Mouse (Mus musculus): Measurements from ENCODE around the gene Snrpa. TPM values are rescaled to one million over a fixed set of nuclear protein-coding genes. Genes with fewer than 3 reads are reported as not detected.
A peak's percentile ranks its signal among the peaks of the same experiment; 100 is the strongest.

Gene Snrpa
- polyA plus RNA-seq, 2 experiments from 2014 or later, result 74.6 to 109 TPM

DNA sequence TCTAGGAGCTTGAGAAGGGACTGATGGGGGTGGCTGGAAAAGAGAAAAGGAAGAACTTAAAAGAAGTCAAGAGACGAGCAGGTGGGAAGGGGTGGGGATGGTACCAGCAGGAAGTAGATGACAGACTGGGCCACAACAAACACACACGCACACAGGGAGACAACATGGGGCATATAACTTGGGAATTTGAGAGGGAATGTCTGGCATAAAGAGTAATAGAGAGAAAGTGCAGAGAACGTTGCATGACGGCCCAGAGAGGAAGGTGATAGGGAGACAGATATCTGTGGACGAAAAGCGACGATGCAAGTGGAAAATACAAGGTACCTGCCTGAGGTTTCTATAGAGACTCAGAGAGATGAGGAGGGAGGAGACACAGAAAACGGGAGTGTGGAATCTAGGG lies 30.4 kb downstream of the Snrpa start:
- no peak for ATAC-seq

DNA sequence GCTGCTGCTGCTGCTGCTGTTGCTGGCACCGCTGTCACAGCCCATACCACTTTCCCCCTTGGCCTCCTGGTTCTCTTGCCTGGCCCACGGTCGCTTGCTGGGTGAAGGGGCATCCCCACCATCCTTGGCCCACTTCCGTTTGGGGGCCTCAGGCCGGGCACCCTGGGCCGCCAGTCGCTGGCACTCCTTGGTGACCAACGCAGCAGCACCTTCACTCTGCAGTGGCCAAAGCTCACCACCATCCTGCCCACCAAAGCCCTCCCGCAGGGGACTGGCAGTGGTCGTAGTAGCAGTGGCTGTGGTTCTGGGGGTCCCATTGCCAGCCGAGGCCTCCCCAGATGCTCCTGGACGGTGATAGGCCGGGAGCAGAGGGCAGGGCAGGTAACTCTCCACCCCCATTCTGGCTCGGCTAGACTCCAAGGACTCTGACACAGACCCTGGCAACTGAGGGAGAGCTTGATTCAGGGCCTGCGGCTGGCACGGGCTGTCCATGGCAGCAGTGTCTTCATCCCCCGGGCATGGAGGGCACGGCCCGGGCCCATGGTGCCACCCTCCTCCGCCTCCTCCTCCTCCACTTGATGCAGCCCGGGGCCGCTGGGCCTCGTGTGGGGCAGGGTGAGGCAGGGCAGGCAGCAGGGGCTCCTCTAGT lies 30.9 kb downstream of the Snrpa start:
- ATAC-seq, result no peak

GRCm38 (mm10) chr7:27164112-27164947 lies 31.7 kb downstream of the Snrpa start:
- ATAC-seq, result no peak

GRCm38 (mm10) chr7:27163450-27163805 lies 32.6 kb downstream of the Snrpa start:
- ATAC-seq, result no peak

- ATAC-seq, result no peak
These were observed 33.2 kb downstream of the Snrpa start for GRCm38 (mm10) chr7:27162780-27163449.

GRCm38 (mm10) chr7:27161744-27162143 lies 34.3 kb downstream of the Snrpa start:
- ATAC-seq, result no peak

- no peak for ATAC-seq
These were observed 35.1 kb downstream of the Snrpa start for GRCm38 (mm10) chr7:27160921-27161320.

DNA sequence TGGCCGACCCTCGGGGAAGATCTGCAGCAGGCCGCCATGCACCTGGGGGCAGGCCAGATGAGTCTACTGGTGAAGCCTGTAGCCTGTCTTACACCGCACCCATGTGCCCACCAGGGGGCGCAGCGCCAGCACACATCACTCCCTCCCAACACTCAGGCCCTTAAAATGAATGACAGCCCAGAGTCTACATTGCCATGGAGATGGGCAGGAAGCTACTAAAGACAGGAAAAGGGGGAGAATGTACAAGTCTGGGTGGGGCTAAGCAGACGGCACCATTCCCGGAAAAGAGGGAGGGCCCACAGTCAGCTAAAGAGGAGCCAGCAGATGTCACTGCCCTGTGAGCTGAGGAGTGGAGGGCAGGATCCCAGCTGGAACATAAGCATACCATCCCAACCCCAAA lies 36.2 kb downstream of the Snrpa start:
- peak; percentile 90 for ATAC-seq

DNA sequence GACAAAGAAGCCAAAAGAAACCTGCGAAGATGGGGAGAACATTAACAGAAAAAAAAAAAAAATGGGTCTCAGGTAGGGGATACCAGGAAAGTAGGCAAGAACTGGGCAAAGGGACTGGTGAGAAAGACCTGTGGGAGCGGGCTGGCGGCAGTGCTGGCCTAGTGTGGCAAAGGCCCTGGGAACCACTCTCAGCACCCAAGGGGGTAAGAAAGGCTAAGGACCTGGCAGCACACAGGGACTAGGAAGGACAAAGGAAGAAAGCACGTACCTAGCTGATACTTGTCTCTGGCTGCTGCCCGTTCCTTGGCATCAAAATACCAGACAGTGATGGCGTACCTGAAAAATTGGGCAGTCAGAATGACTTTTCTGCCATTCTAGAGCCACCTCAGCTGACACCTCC lies 36.8 kb downstream of the Snrpa start:
- no peak for ATAC-seq

- no peak for ATAC-seq
These were observed 37.9 kb downstream of the Snrpa start for GRCm38 (mm10) chr7:27158171-27158570.

GRCm38 (mm10) chr7:27156005-27156404 lies 40.1 kb downstream of the Snrpa start:
- ATAC-seq, result no peak

- ATAC-seq, result no peak
These were observed 42.8 kb downstream of the Snrpa start, which contains the start of gene Cyp2t4 for GRCm38 (mm10) chr7:27153205-27153764. Gene Cyp2t4 (plus strand): TSS chr7:27153714.

Other genes with a start within 250 kb of the Snrpa start
- gene Cyp2a12, start 167.2 kb downstream of the Snrpa start, polyA plus RNA-seq (2017; shearing (Covaris generic)), result not detected
- not detected for gene Cyp2f2, start 76.4 kb downstream of the Snrpa start, polyA plus RNA-seq (2017; shearing (Covaris generic))
- gene Cyp2t4, start 42.6 kb downstream of the Snrpa start, polyA plus RNA-seq (2017; shearing (Covaris generic)), result under 1 TPM in 1 of 2 experiments, not detected in 1; 0.41 TPM
- gene Egln2, start 29.5 kb downstream of the Snrpa start, polyA plus RNA-seq (2017; shearing (Covaris generic)), result 10 to 100 TPM; 12.4 to 14.3 TPM
- 100 to 1,000 TPM; 126 to 166 TPM for gene Rab4b, start 17.4 kb downstream of the Snrpa start, polyA plus RNA-seq (2017; shearing (Covaris generic))
- under 1 TPM in 1 of 2 experiments, not detected in 1; 0.52 TPM for gene Gm21983, start 15.2 kb downstream of the Snrpa start, polyA plus RNA-seq (2017; shearing (Covaris generic))
- under 1 TPM in 1 of 2 experiments, not detected in 1; 0.34 TPM for gene Mia, start 15.1 kb downstream of the Snrpa start, polyA plus RNA-seq (2017; shearing (Covaris generic))
- 1 to 10 TPM; 4.2 to 4.5 TPM for gene BC024978, start 490 bp downstream of the Snrpa start, polyA plus RNA-seq (2017; shearing (Covaris generic))
- gene Itpkc, start 32.4 kb upstream of the Snrpa start, polyA plus RNA-seq (2017; shearing (Covaris generic)), result 1 to 10 TPM; 1.3 to 1.5 TPM
- gene Coq8b, start 36.8 kb upstream of the Snrpa start, polyA plus RNA-seq (2017; shearing (Covaris generic)), result 10 to 100 TPM in 1 of 2 experiments, 1 to 10 TPM in 1; 6.3 to 12.5 TPM
- not detected for gene Numbl, start 62.2 kb upstream of the Snrpa start, polyA plus RNA-seq (2017; shearing (Covaris generic))
- gene Ltbp4, start 141.4 kb upstream of the Snrpa start, polyA plus RNA-seq (2017; shearing (Covaris generic)), result 1 to 10 TPM in 1 of 2 experiments, under 1 TPM in 1; 0.94 to 1.3 TPM
- gene Shkbp1, start 159.7 kb upstream of the Snrpa start, polyA plus RNA-seq (2017; shearing (Covaris generic)), result 10 to 100 TPM; 48.9 to 66.0 TPM
- 1 to 10 TPM; 1.4 to 3.3 TPM for gene Gm20479, start 161.1 kb upstream of the Snrpa start, polyA plus RNA-seq (2017; shearing (Covaris generic))

Measured in activated CD4-positive, CD25-positive, alpha-beta regulatory T cell, adult 4 months (primary cell).